Mouse (Mus musculus) thymus, postnatal 14 days (tissue): ENCODE results near the gene Elmo1.
A peak's percentile ranks its signal among the peaks of the same experiment; 100 is the strongest.

Experiments used
- DNase-seq: peaks from one replicate; pipeline ENCODE4 v3.0.0; 2021

Elmo1 gene

DNA sequence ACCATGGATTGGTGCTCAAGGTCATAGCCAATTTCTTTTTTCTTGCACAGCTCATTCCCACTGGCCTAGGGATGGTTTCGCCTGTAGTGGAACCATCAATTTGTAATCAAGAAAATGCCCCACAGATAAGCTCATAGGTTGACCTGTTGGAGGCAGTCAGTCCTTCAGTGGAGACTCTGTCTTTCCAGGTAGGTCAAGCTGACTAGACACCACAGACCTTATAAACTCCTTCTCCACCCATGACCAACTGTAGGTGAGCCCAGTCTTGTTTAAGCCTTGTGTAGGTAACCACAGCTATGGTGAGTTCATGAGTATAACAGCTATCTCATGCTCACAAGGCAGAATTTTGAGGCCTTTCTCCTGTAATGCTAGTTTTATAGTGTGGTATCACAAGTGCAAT is 238.3 kb downstream of the Elmo1 start:
- no peak for DNase-seq

DNA sequence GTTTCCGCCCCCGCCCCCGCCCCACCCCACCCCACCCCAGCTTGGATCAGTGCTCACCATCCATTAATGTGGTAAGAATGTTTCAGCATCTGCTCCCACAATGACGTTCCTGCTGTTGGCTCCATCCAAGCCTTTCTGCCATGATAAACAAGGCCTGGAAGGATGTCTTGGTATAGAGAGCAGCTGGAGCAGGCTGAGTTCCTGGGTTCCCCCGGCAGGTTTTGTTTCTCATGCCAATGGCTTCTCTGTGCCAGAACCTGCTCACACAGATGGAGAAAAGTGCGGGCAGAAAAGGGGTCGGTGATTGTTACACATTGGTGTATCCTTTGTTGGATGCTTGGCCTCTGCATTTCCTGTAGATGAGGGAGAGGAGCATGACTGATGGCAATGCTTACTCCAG is 240.6 kb downstream of the Elmo1 start:
- DNase-seq, result peak; percentile 29

GRCm38 (mm10) chr13:20335051-20335888 is 244.9 kb downstream of the Elmo1 start:
- no peak for DNase-seq

GRCm38 (mm10) chr13:20335889-20336497 is 245.6 kb downstream of the Elmo1 start:
- no peak for DNase-seq

DNA sequence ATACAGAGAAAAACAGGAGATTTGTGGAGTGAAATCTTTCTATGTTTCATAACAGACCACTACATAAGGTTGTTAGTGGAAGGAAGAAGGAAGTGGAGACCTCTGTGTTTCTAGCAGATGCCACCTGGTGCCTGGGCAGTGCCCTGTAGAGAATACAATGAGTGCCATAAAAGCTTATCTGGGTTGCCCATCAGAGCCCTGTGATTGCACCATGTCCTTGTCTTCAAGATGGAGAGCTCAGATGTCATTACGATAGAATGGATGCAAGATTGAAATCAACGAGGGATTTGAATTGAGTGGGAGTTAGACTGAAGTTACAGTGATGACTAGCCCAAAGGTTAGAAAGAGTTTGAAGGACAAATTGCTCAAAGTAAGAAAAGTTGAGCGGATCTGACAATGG is 252.5 kb downstream of the Elmo1 start:
- DNase-seq, result no peak

DNA sequence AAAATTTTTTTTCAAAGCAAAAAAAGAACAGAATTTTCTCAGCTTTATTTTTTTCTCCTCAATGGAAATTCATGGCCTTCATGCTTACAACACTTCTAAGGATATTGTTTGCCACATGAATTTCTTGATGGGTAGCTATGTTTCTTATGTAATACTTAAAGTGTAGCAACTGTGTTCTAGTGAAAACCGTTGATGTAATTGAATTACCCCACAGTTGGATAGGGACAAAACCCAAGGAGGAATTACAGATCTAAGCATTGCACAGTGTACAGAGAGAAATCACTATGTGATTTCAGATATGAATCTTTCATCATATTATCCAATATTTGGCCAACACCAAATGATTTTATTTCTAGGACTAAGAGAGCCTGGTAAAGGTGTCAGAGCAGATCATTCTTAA is 259.4 kb downstream of the Elmo1 start:
- no peak for DNase-seq

- DNase-seq, result no peak
Measured at GRCm38 (mm10) chr13:20352631-20353030, 262.2 kb downstream of the Elmo1 start.

DNA sequence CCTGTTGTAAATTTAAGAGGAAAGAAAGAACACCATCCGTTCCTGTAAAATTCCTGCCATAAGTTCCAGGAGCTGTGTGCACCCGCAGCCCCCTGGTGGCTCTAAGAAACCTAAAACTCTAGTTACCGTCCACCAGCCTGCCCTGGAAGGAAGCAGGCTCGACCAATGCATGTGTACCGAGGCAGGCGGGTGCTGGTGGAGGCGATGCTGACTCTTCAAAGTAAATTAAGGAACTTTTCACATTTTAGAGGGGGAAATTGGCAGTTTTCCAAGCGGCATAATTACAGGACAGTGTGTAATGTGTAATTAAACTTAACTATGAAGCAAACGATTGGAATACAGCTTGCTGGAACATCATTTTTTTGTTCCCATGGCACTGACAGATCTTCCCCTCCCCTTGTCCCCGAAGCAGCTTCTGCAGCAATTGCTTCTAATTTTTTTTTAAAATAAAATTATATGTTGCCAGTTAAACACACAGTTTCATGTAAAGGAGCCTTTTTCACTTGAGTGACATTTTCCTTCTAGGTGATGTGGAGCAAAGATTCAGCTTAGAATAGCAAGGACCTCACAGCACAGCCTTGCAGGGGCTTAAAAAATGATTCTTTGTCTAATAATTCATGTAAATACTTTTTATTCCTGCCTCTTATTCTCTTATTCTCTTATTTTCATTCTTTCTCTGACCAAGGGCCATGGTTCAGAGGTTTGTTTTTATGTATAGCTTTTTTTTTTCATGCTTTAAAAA is 263.6 kb downstream of the Elmo1 start:
- no peak for DNase-seq

DNA sequence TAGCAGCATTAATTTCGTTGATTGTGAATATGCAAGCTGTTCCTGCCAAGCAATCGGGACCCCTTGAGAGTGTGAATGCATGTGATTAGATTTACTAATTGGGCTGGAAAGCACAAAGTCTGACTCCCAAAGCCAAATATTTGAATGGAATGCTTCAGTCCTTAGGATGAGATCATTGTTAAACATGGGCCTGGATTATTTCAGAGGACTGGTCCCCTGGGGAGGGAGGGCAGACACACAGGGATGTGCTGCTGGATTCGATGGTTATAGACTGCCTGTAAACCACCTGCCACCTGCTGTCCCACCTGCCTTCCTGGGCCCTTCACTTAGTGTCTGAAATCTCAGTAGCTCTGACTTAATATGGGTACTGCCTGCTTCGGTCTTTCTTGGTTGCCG is 264.2 kb downstream of the Elmo1 start:
- DNase-seq, result no peak

- DNase-seq, result no peak
Measured at GRCm38 (mm10) chr13:20362541-20362940, 272.1 kb downstream of the Elmo1 start.

- DNase-seq, result no peak
Measured at GRCm38 (mm10) chr13:20365828-20366593, 275.6 kb downstream of the Elmo1 start.

- DNase-seq, result no peak
Measured at GRCm38 (mm10) chr13:20370036-20370802, 279.8 kb downstream of the Elmo1 start.

DNA sequence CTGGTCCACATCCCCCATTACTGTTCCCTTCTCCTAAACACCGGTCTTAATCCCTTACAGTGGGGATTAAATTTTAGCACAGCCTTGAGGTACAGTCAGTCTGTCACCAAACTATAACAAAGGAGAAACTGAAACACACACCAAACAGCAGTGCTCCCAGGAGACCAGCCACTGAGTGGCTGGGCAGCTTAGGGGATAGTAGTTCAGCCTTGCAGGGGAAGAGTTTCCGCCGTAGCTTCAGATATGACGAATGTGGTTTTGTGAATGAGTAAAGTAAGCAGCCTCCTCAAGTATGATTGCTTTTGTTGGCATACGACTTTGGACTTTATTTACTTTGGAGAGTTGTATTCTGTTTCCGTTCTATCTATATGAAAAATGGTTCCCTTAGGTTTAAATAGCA is 281.1 kb downstream of the Elmo1 start:
- DNase-seq, result no peak

DNA sequence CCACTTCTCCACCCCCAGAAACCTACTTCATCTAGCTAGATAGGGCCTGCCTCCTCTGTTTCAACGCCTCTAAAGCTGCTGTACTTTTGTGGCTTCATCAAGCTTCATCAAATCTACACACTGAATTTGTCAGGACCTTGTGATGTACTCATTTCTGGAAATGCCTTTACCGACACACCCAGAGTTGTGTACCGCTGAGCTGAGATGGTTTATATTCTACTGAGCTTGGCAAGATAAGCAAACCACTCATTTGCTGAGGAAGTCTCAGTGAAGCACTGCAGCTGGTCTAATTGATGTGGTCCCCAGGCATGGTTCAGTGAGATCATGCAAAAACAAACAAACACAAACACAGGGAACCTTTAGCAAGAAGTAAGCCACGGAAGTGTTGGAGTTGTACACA is 281.9 kb downstream of the Elmo1 start:
- DNase-seq, result no peak

- DNase-seq, result no peak
Measured at GRCm38 (mm10) chr13:20378869-20379268, 288.5 kb downstream of the Elmo1 start.

DNA sequence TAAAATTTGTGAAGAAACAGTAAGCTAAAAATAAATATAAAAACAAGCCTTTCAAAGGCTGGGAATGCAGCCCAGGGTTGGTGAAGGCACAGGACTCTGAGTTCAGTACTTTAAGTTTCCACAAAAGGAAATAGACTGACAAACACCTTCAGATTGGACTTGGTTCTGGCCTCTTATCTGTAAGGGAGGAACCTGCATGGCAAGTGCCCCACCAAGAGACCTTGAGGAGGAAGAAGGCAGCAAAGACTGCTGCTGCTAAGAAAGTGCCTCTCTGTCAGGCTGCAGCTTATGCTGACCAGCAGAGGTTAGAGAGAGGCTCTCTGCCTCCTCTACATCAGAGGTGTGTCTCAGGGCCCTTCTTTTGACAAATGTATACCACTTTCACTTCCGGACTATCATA is 293.5 kb downstream of the Elmo1 start:
- no peak for DNase-seq

DNA sequence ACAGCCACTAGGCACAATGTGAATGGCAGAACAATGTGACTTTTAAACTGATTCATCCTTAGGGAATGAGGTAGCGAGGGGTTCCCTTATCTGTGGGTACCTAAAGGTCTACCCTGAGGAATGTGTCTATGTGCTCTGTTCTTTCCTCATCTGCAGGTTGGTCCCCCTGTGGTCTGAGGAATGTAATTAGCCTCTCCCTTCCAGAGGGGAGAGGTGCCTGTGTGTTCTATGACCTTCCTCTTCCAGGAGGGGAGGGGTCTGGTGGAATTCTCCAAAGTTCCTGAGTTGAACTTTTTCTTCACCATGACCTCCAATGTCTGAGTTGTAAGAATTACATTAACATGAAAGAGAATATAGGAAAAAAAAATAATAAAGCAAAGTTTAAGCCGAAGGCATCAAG is 294.4 kb downstream of the Elmo1 start:
- no peak for DNase-seq

GRCm38 (mm10) chr13:20385423-20385822 is 295.0 kb downstream of the Elmo1 start:
- no peak for DNase-seq

- no peak for DNase-seq
Measured at GRCm38 (mm10) chr13:20386462-20387141, 296.2 kb downstream of the Elmo1 start.

- no peak for DNase-seq
Measured at GRCm38 (mm10) chr13:20392824-20393598, 302.6 kb downstream of the Elmo1 start.

DNA sequence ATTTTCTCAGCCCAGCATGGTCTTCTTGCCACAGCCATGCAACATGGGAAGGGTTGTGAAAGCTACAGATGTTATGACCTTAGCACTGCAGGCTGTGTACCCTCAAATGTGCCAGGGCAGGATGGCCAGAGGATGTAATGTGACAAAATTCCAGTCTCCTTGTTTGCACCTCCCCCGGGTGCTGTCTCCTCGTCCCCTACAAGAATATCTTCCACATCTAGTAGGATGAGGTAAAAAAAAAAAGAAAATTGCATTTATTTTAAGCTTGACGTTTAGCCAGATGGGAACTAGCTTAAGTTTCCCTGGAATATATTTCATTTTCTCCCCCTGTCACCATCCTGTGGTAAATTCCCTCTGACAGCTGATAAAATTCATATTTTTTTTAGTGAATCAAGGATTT is 307.3 kb downstream of the Elmo1 start:
- no peak for DNase-seq
